Mouse (Mus musculus) lung, postnatal 0 days (tissue): Measurements from ENCODE around the gene Zer1. TPM values are rescaled to one million over a fixed set of nuclear protein-coding genes. Genes with fewer than 3 reads are reported as not detected.
A peak's percentile ranks its signal among the peaks of the same experiment; 100 is the strongest.

ENCODE experiments used
- ATAC-seq: fragments of 200-750 bp; cut with Nextera tagmentation; 2 replicates; pipeline ENCODE4 v1.8.0; 2017; ENCODE audit warnings: moderate library complexity
- DNase-seq: peaks from one replicate; pipeline ENCODE4 v3.0.0-alpha.2; 2016; ENCODE audit warnings: low spot score
- H3K27ac ChIP-seq: fragments of 300-500 bp; sonication (generic); 2 replicates; pipeline ENCODE4 v1.5.1; 2014; ENCODE audit warnings: antibody characterized with exemption, mild to moderate bottlenecking, low read length, mixed read lengths
- H3K27me3 ChIP-seq: fragments of 300-500 bp; sonication (generic); replicated peaks from 2 replicates; pipeline ENCODE4 v1.6.1; 2014; ENCODE audit warnings: low read length, mixed read lengths; ENCODE audit not compliant: insufficient read depth
- H3K36me3 ChIP-seq: fragments of 300-500 bp; sonication (generic); 2 replicates; pipeline ENCODE4 v1.6.1; 2014; ENCODE audit warnings: low read length, mixed read lengths; ENCODE audit not compliant: insufficient read depth
- H3K4me1 ChIP-seq: fragments of 300-500 bp; sonication (generic); 2 replicates; pipeline ENCODE4 v1.6.1; 2014; ENCODE audit warnings: antibody characterized with exemption, low read depth, low read length, mixed read lengths; ENCODE audit not compliant: insufficient read depth
- H3K4me2 ChIP-seq: fragments of 300-500 bp; sonication (generic); replicated peaks from 2 replicates; pipeline ENCODE4 v1.6.1; 2014; ENCODE audit warnings: low read depth, mild to moderate bottlenecking, low read length, moderate library complexity, mixed read lengths
- H3K4me3 ChIP-seq: fragments of 300-500 bp; sonication (generic); 2 replicates; pipeline ENCODE4 v1.5.1; 2014; ENCODE audit warnings: low read depth, low read length
- H3K9ac ChIP-seq: fragments of 300-500 bp; sonication (generic); replicated peaks from 2 replicates; pipeline ENCODE4 v1.6.1; 2014; ENCODE audit warnings: low read depth, mild to moderate bottlenecking
- H3K9me3 ChIP-seq: fragments of 300-500 bp; sonication (generic); 2 replicates; pipeline ENCODE4 v1.6.1; 2016; ENCODE audit warnings: low read length, mixed read lengths
- CTCF ChIP-seq: IDR thresholded peaks from 2 replicates; pipeline ENCODE4 v1.5.1; 2016; ENCODE audit warnings: antibody characterized with exemption, mild to moderate bottlenecking
- EP300 ChIP-seq: IDR thresholded peaks from 2 replicates; pipeline ENCODE4 v1.6.1; 2016; ENCODE audit warnings: antibody characterized with exemption, mild to moderate bottlenecking, control low read depth
- WGBS: fragments of 180-500 bp; shearing (Covaris S2); extraction: QIAGEN DNeasy Blood & Tissue Kit; methylation state at CpG from one replicate; pipeline ENCODE4 v1.1.7; 2014; 5-methylcytosine and 5-hydroxymethylcytosine counted together
- polyA plus RNA-seq: library from polyadenylated mRNA; unstranded; fragments of >200 nt; fragmentation: Nextera tagmentation; extraction: Ambion mirVana; gene quantifications from 2 replicates; pipeline ENCODE4 v1.2.1, GENCODE M21; 2015

The Zer1 gene
- 4.9 and 5.0 TPM in 2 replicates for polyA plus RNA-seq

- WGBS, result 8% methylated on average over 29 of the region's 31 CpGs
- Histone ChIP-seq H3K36me3 (no peaks in the 10 kb centered on the region), H3K9ac (peak within 1 kb of the TSS; percentile 96), H3K4me2 (peak within 1 kb of the TSS; percentile 89), H3K4me3 (peak within 1 kb of the TSS; percentile 85), H3K27ac (peak within 1 kb of the TSS; percentile 93), H3K9me3 (no peaks in the 10 kb centered on the region), H3K27me3 (no peaks in the 10 kb centered on the region), H3K4me1 (peaks cover 10% of the 10 kb centered on the region; the same call in 1 of the 2 replicates)
- DNase-seq (peak; percentile 98), ATAC-seq (peak; percentile 98)
- no peak for TF ChIP-seq CTCF
- 0 out of 2 replicates have a peak, but pooled peaks have one; percentile 38 for TF ChIP-seq EP300
Observed at GRCm38 (mm10) chr2:30124472-30125274, at the start of gene Zer1. Zer1 (minus strand) TSS chr2:30124585.

- Histone ChIP-seq H3K9ac (no peak overlapping the region), H3K9me3 (no peaks in the 10 kb centered on the region), H3K4me2 (no peak overlapping the region), H3K4me1 (peaks cover 13% of the 10 kb centered on the region; the same call in 1 of the 2 replicates), H3K27me3 (no peaks in the 10 kb centered on the region), H3K4me3 (no peak overlapping the region), H3K27ac (no peak overlapping the region), H3K36me3 (peaks cover 19% of the 10 kb centered on the region)
- WGBS, result 94% methylated on average over 20 of the region's 20 CpGs
- ATAC-seq (no peak), DNase-seq (no peak)
- TF ChIP-seq CTCF, result no peak
- no peak for TF ChIP-seq EP300
Observed at GRCm38 (mm10) chr2:30173541-30174240, 49.3 kb upstream of the Zer1 start.

GRCm38 (mm10) chr2:30171997-30172382 lies 47.6 kb upstream of the Zer1 start:
- 1% methylated on average over 19 of the region's 19 CpGs for WGBS
- TF ChIP-seq EP300, result no peak
- TF ChIP-seq CTCF, result no peak
- H3K4me3 ChIP-seq, result peak overlapping the region; percentile 57
- peaks cover 5% of the 10 kb centered on the region; the same call in 1 of the 2 replicates for H3K4me1 ChIP-seq
- H3K9ac ChIP-seq, result peak overlapping the region; percentile 55
- DNase-seq, result no peak
- H3K27me3 ChIP-seq, result no peaks in the 10 kb centered on the region
- H3K36me3 ChIP-seq, result peaks cover 19% of the 10 kb centered on the region
- H3K4me2 ChIP-seq, result peak overlapping the region; percentile 96
- peak overlapping the region; percentile 86; the same call in 1 of the 2 replicates for H3K27ac ChIP-seq
- no peaks in the 10 kb centered on the region for H3K9me3 ChIP-seq
- no peak; the same call in 1 of the 2 replicates for ATAC-seq

- H3K9ac ChIP-seq, result peak within 1 kb of the TSS; percentile 55
- under 1% methylated on average over 55 of the region's 75 CpGs for WGBS
- H3K27me3 ChIP-seq, result no peaks in the 10 kb centered on the region
- H3K4me2 ChIP-seq, result peak within 1 kb of the TSS; percentile 96
- H3K4me3 ChIP-seq, result peak within 1 kb of the TSS; percentile 57
- peaks cover 19% of the 10 kb centered on the region for H3K36me3 ChIP-seq
- H3K4me1 ChIP-seq, result peaks cover 5% of the 10 kb centered on the region; the same call in 1 of the 2 replicates
- ATAC-seq (peak; percentile 98), DNase-seq (peak; percentile 92)
- no peaks in the 10 kb centered on the region for H3K9me3 ChIP-seq
- H3K27ac ChIP-seq, result peak within 1 kb of the TSS; percentile 86
- TF ChIP-seq EP300 (no peak), CTCF (no peak)
Observed at GRCm38 (mm10) chr2:30171371-30171996, 47.1 kb upstream of the Zer1 start, which contains the start of gene Endog. Endog (plus strand) TSS chr2:30171493.

- Histone ChIP-seq H3K27ac (no peak overlapping the region), H3K27me3 (no peaks in the 10 kb centered on the region), H3K4me1 (no peaks in the 10 kb centered on the region), H3K9ac (no peak overlapping the region), H3K4me3 (no peak overlapping the region), H3K36me3 (no peaks in the 10 kb centered on the region), H3K4me2 (no peak overlapping the region), H3K9me3 (no peaks in the 10 kb centered on the region)
- DNase-seq (no peak), ATAC-seq (no peak)
- TF ChIP-seq EP300 (no peak), CTCF (peak; percentile 51)
- 62% methylated on average over 4 of the region's 4 CpGs for WGBS
Observed at GRCm38 (mm10) chr2:30166677-30167076, 42.3 kb upstream of the Zer1 start.
